ENCODE assay signal across 16 mouse cellular contexts in genomic region chr5:112769020-112769720, GRCm38 (mm10).
DNase-seq lines count a peak whose midpoint lies in the region; ATAC-seq and TF ChIP-seq lines count a peak whose summit lies in the region.
"Had no signal": no experiment of that assay in that cellular context is flagged by ENCODE, and none has a peak within 500 bp of the region (broad histone marks: within the 10 kb centered on the region; RNA-seq: fewer than 3 reads in every experiment).

No protein-coding gene starts in this region.

- no peak for TF ChIP-seq EP300 in stomach, postnatal 0 days (optimal IDR thresholded peaks at IDR 0.05)

- H3K36me3 ChIP-seq in hindbrain, embryonic 11.5 days (ENCODE audit: control insufficient read depth, insufficient read depth, low read length): no peaks in the 10 kb centered on the region
- no peaks in the 10 kb centered on the region for H3K36me3 ChIP-seq in hindbrain, embryonic 16.5 days (ENCODE audit: control insufficient read depth, insufficient read depth, low read length)
- no peaks in the 10 kb centered on the region for H3K36me3 ChIP-seq in midbrain, embryonic 11.5 days (ENCODE audit: control insufficient read depth, insufficient read depth, low read length)
- H3K36me3 ChIP-seq in midbrain, embryonic 10.5 days: no peaks in the 10 kb centered on the region
- no peaks in the 10 kb centered on the region for H3K36me3 ChIP-seq in hindbrain, embryonic 13.5 days
- H3K36me3 ChIP-seq in stomach, postnatal 0 days (ENCODE audit: control insufficient read depth, insufficient read depth, low read length): no peaks in the 10 kb centered on the region
- H3K36me3 ChIP-seq: intestine, embryonic 15.5 days; liver, embryonic 13.5 days had no signal

- peak overlapping the region; percentile 75 for H3K27ac ChIP-seq in hindbrain, embryonic 11.5 days (ENCODE audit: low read depth, low read length)
- no peak overlapping the region for H3K27ac ChIP-seq in hindbrain, embryonic 16.5 days (ENCODE audit: low read depth, low read length)
- H3K27ac ChIP-seq in midbrain, embryonic 11.5 days (ENCODE audit: low read depth, low read length): peak overlapping the region; percentile 9; the same call in 1 of the 2 replicates
- no peak overlapping the region; the same call in 1 of the 2 replicates for H3K27ac ChIP-seq in midbrain, embryonic 10.5 days (replicated peaks)
- H3K27ac ChIP-seq in hindbrain, embryonic 13.5 days: peak overlapping the region; percentile 71
- no peak overlapping the region for H3K27ac ChIP-seq in stomach, postnatal 0 days (replicated peaks)
- H3K27ac ChIP-seq: intestine, embryonic 15.5 days; liver, embryonic 13.5 days had no signal

- no peak overlapping the region for H3K4me2 ChIP-seq in hindbrain, embryonic 11.5 days (replicated peaks; ENCODE audit: low read depth, low read length)
- no peak overlapping the region for H3K4me2 ChIP-seq in hindbrain, embryonic 16.5 days (ENCODE audit: low read length)
- no peak overlapping the region for H3K4me2 ChIP-seq in midbrain, embryonic 11.5 days
- H3K4me2 ChIP-seq in hindbrain, embryonic 13.5 days: no peak overlapping the region
- no peak overlapping the region for H3K4me2 ChIP-seq in stomach, postnatal 0 days (replicated peaks; ENCODE audit: low read depth)
- H3K4me2 ChIP-seq: intestine, embryonic 15.5 days; liver, embryonic 13.5 days had no signal

- H3K4me3 ChIP-seq in hindbrain, embryonic 11.5 days (ENCODE audit: low read depth, low read length): no peak overlapping the region
- H3K4me3 ChIP-seq in hindbrain, embryonic 16.5 days (ENCODE audit: low read length): no peak overlapping the region
- H3K4me3 ChIP-seq in midbrain, embryonic 11.5 days (ENCODE audit: low read depth, low read length): no peak overlapping the region
- H3K4me3 ChIP-seq in midbrain, embryonic 10.5 days: no peak overlapping the region
- H3K4me3 ChIP-seq in hindbrain, embryonic 13.5 days: no peak overlapping the region
- no peak overlapping the region for H3K4me3 ChIP-seq in stomach, postnatal 0 days (ENCODE audit: low read depth, low read length)
- H3K4me3 ChIP-seq: intestine, embryonic 15.5 days; liver, embryonic 13.5 days had no signal

- DNase-seq in hindbrain, embryonic 11.5 days (ENCODE audit: low spot score): no peak
- peak; percentile 79 for DNase-seq in midbrain, embryonic 11.5 days (ENCODE audit: low spot score, missing footprints)
- DNase-seq in midbrain, embryonic 10.5 days (ENCODE audit: low spot score): no peak
- DNase-seq in stomach, postnatal 0 days (ENCODE audit: low spot score): peak; percentile 21
- no peak for DNase-seq in layer of hippocampus, adult 18-20 months (ENCODE audit: low spot score in 2 of 2)
- DNase-seq in testis, postnatal 10 days (ENCODE audit: low spot score): no peak
- DNase-seq: cerebellum, adult 11-12 months; layer of hippocampus, postnatal 36 days; liver, embryonic 13.5 days; lung, postnatal 36 days; right cerebral cortex, adult 18-20 months; thymus, postnatal 4 days had no signal

- peak; percentile 55 for ATAC-seq in hindbrain, embryonic 11.5 days (ENCODE audit: low FRiP score)
- ATAC-seq in hindbrain, embryonic 16.5 days: no peak
- peak; percentile 27; the same call in 1 of the 2 replicates for ATAC-seq in midbrain, embryonic 11.5 days (ENCODE audit: low FRiP score)
- no peak for ATAC-seq in hindbrain, embryonic 13.5 days (ENCODE audit: low FRiP score)
- no peak for ATAC-seq in stomach, postnatal 0 days (ENCODE audit: low FRiP score, low TSS enrichment)
- ATAC-seq: forebrain, embryonic 16.5 days; intestine, embryonic 15.5 days had no signal

- 32% methylated on average over 11 of the region's 11 CpGs for WGBS in hindbrain, embryonic 11.5 days
- 31% methylated on average over 11 of the region's 11 CpGs for WGBS in hindbrain, embryonic 16.5 days
- WGBS in midbrain, embryonic 11.5 days: 64% methylated on average over 11 of the region's 11 CpGs
- 73% methylated on average over 11 of the region's 11 CpGs for WGBS in midbrain, embryonic 10.5 days
- WGBS in hindbrain, embryonic 13.5 days: 25% methylated on average over 11 of the region's 11 CpGs
- 26% methylated on average over 11 of the region's 11 CpGs for WGBS in stomach, postnatal 0 days

- TF ChIP-seq CTCF in stomach, postnatal 0 days (IDR thresholded peaks at IDR 0.05; ENCODE audit: low read depth): no peak

- no peaks in the 10 kb centered on the region; the same call in 1 of the 2 replicates for H3K4me1 ChIP-seq in hindbrain, embryonic 11.5 days (replicated peaks; ENCODE audit: control insufficient read depth, insufficient read depth, low read length)
- H3K4me1 ChIP-seq in hindbrain, embryonic 16.5 days (ENCODE audit: control insufficient read depth, insufficient read depth, low read depth, low read length): no peaks in the 10 kb centered on the region
- peaks cover 5% of the 10 kb centered on the region; the same call in 1 of the 2 replicates for H3K4me1 ChIP-seq in midbrain, embryonic 11.5 days (ENCODE audit: control insufficient read depth, insufficient read depth, low read length)
- H3K4me1 ChIP-seq in midbrain, embryonic 10.5 days: peaks cover 51% of the 10 kb centered on the region
- peaks cover 23% of the 10 kb centered on the region for H3K4me1 ChIP-seq in hindbrain, embryonic 13.5 days (replicated peaks)
- H3K4me1 ChIP-seq in stomach, postnatal 0 days (replicated peaks; ENCODE audit: control insufficient read depth, insufficient read depth): no peaks in the 10 kb centered on the region
- H3K4me1 ChIP-seq: intestine, embryonic 15.5 days; liver, embryonic 13.5 days had no signal

- H3K9ac ChIP-seq in hindbrain, embryonic 11.5 days (ENCODE audit: low read depth, low read length): no peak overlapping the region
- H3K9ac ChIP-seq in hindbrain, embryonic 16.5 days (ENCODE audit: low read depth, low read length): no peak overlapping the region
- H3K9ac ChIP-seq in midbrain, embryonic 11.5 days (ENCODE audit: low read length): no peak overlapping the region
- no peak overlapping the region for H3K9ac ChIP-seq in hindbrain, embryonic 13.5 days
- no peak overlapping the region for H3K9ac ChIP-seq in stomach, postnatal 0 days (ENCODE audit: low read length)
- H3K9ac ChIP-seq: intestine, embryonic 15.5 days; liver, embryonic 13.5 days had no signal

- H3K9me3 ChIP-seq in hindbrain, embryonic 11.5 days (ENCODE audit: control insufficient read depth, low read length): no peaks in the 10 kb centered on the region
- no peaks in the 10 kb centered on the region for H3K9me3 ChIP-seq in hindbrain, embryonic 16.5 days (ENCODE audit: control insufficient read depth, low read length)
- H3K9me3 ChIP-seq in midbrain, embryonic 11.5 days (ENCODE audit: control insufficient read depth, low read length): no peaks in the 10 kb centered on the region
- H3K9me3 ChIP-seq in midbrain, embryonic 10.5 days (replicated peaks): no peaks in the 10 kb centered on the region
- H3K9me3 ChIP-seq in hindbrain, embryonic 13.5 days: no peaks in the 10 kb centered on the region
- no peaks in the 10 kb centered on the region for H3K9me3 ChIP-seq in stomach, postnatal 0 days (ENCODE audit: control insufficient read depth, low read length)
- H3K9me3 ChIP-seq: intestine, embryonic 15.5 days had no signal

- H3K27me3 ChIP-seq in hindbrain, embryonic 11.5 days (ENCODE audit: control insufficient read depth, insufficient read depth, low read length): 0 out of 2 replicates have a peak, but pooled peaks cover 2% of the 10 kb centered on the region
- H3K27me3 ChIP-seq in hindbrain, embryonic 16.5 days (replicated peaks; ENCODE audit: control insufficient read depth, insufficient read depth, low read length): no peaks in the 10 kb centered on the region
- no peaks in the 10 kb centered on the region for H3K27me3 ChIP-seq in midbrain, embryonic 11.5 days (ENCODE audit: control insufficient read depth, insufficient read depth, low read length)
- peaks cover 18% of the 10 kb centered on the region; the same call in 1 of the 2 replicates for H3K27me3 ChIP-seq in midbrain, embryonic 10.5 days (ENCODE audit: low read depth, poor library complexity, severe bottlenecking)
- H3K27me3 ChIP-seq in hindbrain, embryonic 13.5 days: peaks cover 23% of the 10 kb centered on the region
- H3K27me3 ChIP-seq in stomach, postnatal 0 days (ENCODE audit: control insufficient read depth, insufficient read depth, low read length): no peaks in the 10 kb centered on the region
- H3K27me3 ChIP-seq: intestine, embryonic 15.5 days had no signal

Comparison
In these comparisons a context has a peak if more than half of its experiments do, and no peak if none do; other contexts are left out.
1. ATAC-seq: peak in hindbrain, embryonic 11.5 days (single experiment) and midbrain, embryonic 11.5 days (single experiment); none in hindbrain, embryonic 16.5 days (single experiment), hindbrain, embryonic 13.5 days (single experiment) and stomach, postnatal 0 days (single experiment).
2. DNase-seq: peak in midbrain, embryonic 11.5 days (single experiment) and stomach, postnatal 0 days (single experiment); none in hindbrain, embryonic 11.5 days (single experiment), midbrain, embryonic 10.5 days (single experiment), layer of hippocampus, adult 18-20 months (0 of 2) and testis, postnatal 10 days (single experiment).
3. H3K27ac ChIP-seq: peak in hindbrain, embryonic 11.5 days (single experiment), midbrain, embryonic 11.5 days (single experiment) and hindbrain, embryonic 13.5 days (single experiment); none in hindbrain, embryonic 16.5 days (single experiment), midbrain, embryonic 10.5 days (single experiment) and stomach, postnatal 0 days (single experiment).